Mouse (Mus musculus): ENCODE measurements at regions not wholly inside any gene's neighbourhood (a gene's known extent, or its start where the extent isn't known, plus 50 kb on each side); places are given as distances from the start of the nearest gene placed in this dataset. TPM values are rescaled to one million over a fixed set of nuclear protein-coding genes. Genes with fewer than 3 reads are reported as not detected.

Small RNA genes in the stretch of these regions (microRNA-seq; reads per million reads assigned to microRNA genes)
- gene Gm25978 = not detected

Measured in midbrain, embryonic 13.5 days (tissue).